Mouse (Mus musculus) E14TG2a.4 (cell line): ENCODE results near the gene Erfe.

Experiments
- H3K27me3 ChIP-seq: 2 replicates; pipeline ENCODE4 v1.6.1; 2014; ENCODE audit warnings: low read length, control low read depth; ENCODE audit not compliant: insufficient read depth
- H3K36me3 ChIP-seq: 2 replicates; pipeline ENCODE4 v1.6.1; 2014; ENCODE audit warnings: low read length, control low read depth; ENCODE audit not compliant: insufficient read depth
- H3K4me1 ChIP-seq: replicated peaks from 2 replicates; pipeline ENCODE4 v1.6.1; 2014; ENCODE audit warnings: low read depth, low read length, control low read depth
- H3K4me3 ChIP-seq: replicated peaks from 2 replicates; pipeline ENCODE4 v1.5.1; 2014; ENCODE audit warnings: mild to moderate bottlenecking, low read length
- H3K9me3 ChIP-seq: 2 replicates; pipeline ENCODE4 v1.6.1; 2014; ENCODE audit warnings: low read length, control low read depth
- CTCF ChIP-seq: conservative IDR thresholded peaks from 2 replicates; pipeline ENCODE4 v1.5.1; 2014; ENCODE audit warnings: low read length
- NANOG ChIP-seq: IDR thresholded peaks from 2 replicates; pipeline ENCODE4 v1.6.1; 2014; ENCODE audit warnings: borderline replicate concordance, low read length, mixed read lengths
- POU5F1 ChIP-seq: IDR thresholded peaks from 2 replicates; pipeline ENCODE4 v1.6.1; 2014; ENCODE audit warnings: low read length, borderline replicate concordance

Gene Erfe

DNA sequence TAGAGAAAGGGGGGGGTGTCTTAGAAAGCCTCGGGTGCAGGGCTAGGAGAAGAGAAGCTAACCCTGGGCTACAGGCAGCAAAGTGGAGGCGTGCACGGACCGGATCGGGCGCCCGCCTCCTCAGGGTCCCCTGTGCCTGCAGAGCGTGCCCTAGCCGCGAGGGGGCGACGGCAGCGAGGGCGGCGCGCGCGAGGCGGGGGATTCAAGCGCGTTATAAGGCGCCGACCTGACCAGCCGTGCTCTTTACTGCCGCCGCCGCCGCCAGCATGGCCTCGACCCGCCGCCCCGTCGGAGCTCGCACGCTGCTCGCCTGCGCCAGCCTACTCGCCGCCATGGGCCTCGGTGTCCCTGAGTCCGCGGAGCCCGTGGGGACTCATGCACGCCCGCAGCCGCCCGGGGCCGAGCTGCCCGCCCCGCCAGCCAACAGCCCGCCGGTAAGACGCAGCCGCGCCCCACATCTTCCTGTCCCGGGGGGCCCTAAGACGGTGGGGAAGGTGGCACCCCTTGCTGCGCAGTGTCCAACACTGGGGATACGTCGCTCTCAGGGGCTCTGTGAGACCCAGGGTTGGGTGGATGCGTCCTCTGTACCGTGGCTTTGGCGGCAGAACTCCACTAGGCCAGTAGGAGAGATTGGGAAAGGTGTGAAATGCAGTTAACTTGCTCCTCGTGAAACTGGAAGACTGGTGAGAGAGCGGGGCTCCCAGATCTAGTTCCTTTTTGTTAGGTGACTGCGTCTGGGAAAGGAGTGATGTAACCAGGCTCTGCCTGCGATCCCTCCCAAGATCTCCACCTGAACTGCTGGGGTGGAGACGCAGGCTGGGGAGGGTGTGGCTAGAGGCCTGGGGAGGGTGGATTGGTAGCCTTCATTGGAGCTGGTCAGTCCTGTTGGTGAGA is at the start of gene Erfe:
Gene Erfe (plus strand): TSS at position 216 of the 894 bp plus-strand sequence.
- peaks cover 40% of the 10 kb centered on the region for H3K4me1 ChIP-seq
- H3K27me3 ChIP-seq: peaks cover 71% of the 10 kb centered on the region
- peak within 1 kb of the TSS; percentile 85 for H3K4me3 ChIP-seq
- TF ChIP-seq CTCF (no peak), POU5F1 (no peak), NANOG (no peak)
- peaks cover 15% of the 10 kb centered on the region; the same call in 1 of the 2 replicates for H3K9me3 ChIP-seq
- peaks cover 12% of the 10 kb centered on the region for H3K36me3 ChIP-seq

DNA sequence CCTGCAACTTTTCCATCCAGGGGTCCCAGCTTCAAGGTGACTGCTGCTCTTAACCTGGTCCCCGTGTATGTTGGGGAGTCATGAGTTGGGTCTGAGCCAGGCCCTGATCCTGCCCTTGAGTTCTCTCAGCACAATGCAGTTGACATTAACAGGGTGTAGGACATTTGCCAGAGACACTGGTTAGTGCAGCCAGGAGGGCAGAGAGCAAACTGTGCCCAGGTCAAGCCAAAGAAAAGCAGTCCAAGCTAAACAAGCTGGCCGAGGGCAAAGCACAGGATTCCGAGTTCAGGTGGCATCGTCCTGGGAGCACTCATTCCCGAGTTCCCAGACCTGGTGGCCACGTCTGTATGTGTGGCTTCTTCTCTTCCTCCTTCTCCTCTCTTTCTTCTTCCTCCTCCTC is 48.6 kb upstream of the Erfe start:
- Histone ChIP-seq H3K4me1 (peaks cover 30% of the 10 kb centered on the region), H3K9me3 (no peaks in the 10 kb centered on the region), H3K4me3 (no peak overlapping the region), H3K36me3 (peaks cover 11% of the 10 kb centered on the region), H3K27me3 (no peaks in the 10 kb centered on the region)
- TF ChIP-seq CTCF (no peak), POU5F1 (no peak)

DNA sequence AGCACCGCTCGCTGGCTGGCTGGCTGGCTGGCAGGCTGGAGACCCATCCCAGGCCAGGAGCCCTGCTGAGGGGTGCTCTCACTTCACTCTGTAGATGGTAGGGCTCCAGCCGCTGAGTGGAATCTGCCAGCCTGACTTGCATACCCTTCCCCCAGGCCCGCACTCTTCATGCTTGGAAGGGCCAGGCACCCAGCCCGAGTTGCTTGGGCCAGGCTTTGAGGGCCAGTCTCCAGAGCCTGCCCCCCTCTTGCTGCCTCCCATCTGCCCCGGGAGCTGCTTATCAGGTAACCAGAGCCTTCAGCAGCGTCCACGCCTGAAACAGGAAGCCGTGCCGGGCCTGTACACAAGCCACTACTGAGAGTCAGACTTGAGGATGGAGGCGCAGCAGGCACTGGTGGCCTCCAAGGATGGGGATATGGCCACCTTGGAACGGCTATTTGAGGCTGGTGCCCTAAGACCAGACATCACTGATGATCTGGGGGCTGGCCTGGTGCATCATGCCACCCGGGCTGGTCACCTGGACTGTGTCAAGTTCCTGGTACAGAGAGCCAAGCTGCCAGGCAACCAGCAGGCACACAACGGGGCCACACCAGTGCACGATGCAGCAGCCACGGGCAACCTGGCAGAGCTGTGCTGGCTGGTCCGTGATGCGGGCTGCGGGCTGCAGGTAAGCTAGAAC is 44.3 kb upstream of the Erfe start, which contains the start of gene Espnl:
Gene Espnl (plus strand): TSS at position 316 of the 679 bp plus-strand sequence.
- H3K4me1 ChIP-seq: peaks cover 18% of the 10 kb centered on the region
- TF ChIP-seq NANOG: no peak
- no peak for TF ChIP-seq CTCF
- no peak for TF ChIP-seq POU5F1
- no peak within 1 kb of the TSS for H3K4me3 ChIP-seq
- 0 out of 2 replicates have a peak, but pooled peaks cover 5% of the 10 kb centered on the region for H3K27me3 ChIP-seq
- no peaks in the 10 kb centered on the region for H3K9me3 ChIP-seq
- peaks cover 7% of the 10 kb centered on the region; the same call in 1 of the 2 replicates for H3K36me3 ChIP-seq

DNA sequence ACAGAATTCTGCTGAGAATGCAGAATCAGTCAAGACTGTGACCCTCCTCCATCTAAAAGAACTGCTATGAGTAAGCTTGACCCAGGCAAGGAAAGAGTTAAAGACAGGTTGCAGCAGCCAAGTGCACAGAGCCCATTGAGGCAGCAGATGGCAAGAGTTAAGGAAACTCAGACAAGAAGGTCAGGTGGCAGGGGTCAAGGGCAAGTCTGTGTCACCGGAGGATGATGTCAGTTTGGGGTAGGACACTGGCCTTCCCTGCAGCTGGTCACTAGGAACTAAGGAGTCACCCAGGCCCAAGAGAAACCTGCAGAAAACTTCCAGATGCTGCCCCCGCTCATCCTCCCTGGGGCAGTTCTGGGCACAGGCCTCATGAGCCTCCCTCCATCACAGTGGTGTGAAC is 41.6 kb upstream of the Erfe start:
- no peak overlapping the region for H3K4me3 ChIP-seq
- H3K4me1 ChIP-seq: peaks cover 12% of the 10 kb centered on the region
- H3K36me3 ChIP-seq: no peaks in the 10 kb centered on the region
- no peak for TF ChIP-seq POU5F1
- no peak for TF ChIP-seq NANOG
- TF ChIP-seq CTCF: no peak
- no peaks in the 10 kb centered on the region for H3K9me3 ChIP-seq
- H3K27me3 ChIP-seq: peaks cover 9% of the 10 kb centered on the region; the same call in 1 of the 2 replicates

DNA sequence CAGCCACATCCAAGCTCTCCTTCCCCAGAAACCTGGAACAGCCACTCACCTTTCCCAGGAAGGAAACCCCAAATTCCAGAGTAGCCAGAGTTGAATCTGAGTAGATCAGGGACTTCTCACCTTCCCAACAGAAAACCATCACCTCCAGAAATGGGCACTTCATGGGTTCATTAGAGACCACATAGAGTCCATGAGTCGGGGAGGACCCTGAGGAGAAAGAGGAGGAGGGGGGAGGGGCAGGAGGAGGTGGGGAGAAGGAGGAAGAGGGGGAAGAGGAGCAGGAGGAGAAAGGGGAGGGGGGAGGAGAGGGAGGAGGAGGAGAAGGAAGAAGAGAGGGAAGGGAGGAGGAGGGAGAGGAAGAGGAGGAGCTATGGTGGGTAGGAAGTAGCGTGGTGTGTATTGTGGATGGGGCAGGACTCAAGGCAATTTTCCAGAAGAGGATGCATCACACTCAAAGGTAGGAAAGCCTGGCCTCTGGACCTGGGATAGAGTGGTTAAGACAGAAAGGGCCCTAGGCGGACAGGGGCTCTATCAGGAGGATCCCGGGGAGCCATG is 40.7 kb upstream of the Erfe start:
- no peaks in the 10 kb centered on the region for H3K9me3 ChIP-seq

DNA sequence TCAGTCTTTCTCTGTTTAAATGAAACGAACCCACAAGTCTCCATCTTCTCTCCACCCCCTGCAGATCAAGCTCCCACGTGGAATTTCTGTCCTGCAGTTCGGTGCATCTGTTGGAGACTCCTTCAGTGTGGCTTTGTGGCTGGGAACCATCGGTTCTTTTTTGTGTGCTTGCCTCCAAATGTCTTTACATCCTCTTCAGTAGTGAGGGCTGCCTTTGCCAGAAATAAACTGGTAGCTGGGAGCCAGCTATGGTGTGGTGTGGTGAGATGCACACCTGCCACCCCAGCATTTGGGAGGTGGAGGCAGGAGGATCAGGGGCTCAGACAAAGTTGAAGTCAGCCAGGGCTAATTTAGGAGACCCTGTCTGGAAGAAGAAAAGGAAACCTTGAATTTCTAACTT is 34.1 kb upstream of the Erfe start:
- no peaks in the 10 kb centered on the region for H3K36me3 ChIP-seq
- TF ChIP-seq NANOG (no peak), POU5F1 (no peak), CTCF (no peak)
- H3K4me3 ChIP-seq: no peak overlapping the region
- 0 out of 2 replicates have a peak, but pooled peaks cover 2% of the 10 kb centered on the region for H3K4me1 ChIP-seq
- no peaks in the 10 kb centered on the region for H3K9me3 ChIP-seq
- H3K27me3 ChIP-seq: peaks cover 47% of the 10 kb centered on the region

More for the DNA sequence above, 40.7 kb upstream of the Erfe start:
- H3K27me3 ChIP-seq: peaks cover 12% of the 10 kb centered on the region; the same call in 1 of the 2 replicates
- no peak overlapping the region for H3K4me3 ChIP-seq
- H3K4me1 ChIP-seq: 0 out of 2 replicates have a peak, but pooled peaks cover 5% of the 10 kb centered on the region
- TF ChIP-seq CTCF (no peak), NANOG (no peak), POU5F1 (no peak)
- H3K36me3 ChIP-seq: no peaks in the 10 kb centered on the region

DNA sequence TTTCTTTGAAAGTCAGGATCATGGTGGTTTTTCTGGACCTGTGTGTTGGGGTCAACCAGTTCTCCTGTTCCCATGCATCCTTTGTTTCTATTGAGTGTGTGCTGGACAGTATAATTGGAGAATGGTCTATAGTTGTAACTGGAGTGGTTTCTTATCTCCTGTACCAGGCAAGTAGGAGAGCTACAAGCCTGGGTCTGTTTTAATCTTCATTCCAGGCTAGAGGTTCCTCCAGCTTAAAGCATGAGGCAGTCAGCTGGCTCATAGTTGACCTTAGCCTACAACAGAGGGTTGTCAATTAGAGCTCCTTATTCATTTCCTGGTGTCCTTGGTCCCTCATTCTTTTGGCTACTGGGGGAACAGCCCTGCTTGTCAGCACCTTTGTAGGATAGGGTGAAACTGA is 32.6 kb upstream of the Erfe start:
- no peaks in the 10 kb centered on the region for H3K36me3 ChIP-seq
- TF ChIP-seq POU5F1 (no peak), CTCF (no peak), NANOG (no peak)

DNA sequence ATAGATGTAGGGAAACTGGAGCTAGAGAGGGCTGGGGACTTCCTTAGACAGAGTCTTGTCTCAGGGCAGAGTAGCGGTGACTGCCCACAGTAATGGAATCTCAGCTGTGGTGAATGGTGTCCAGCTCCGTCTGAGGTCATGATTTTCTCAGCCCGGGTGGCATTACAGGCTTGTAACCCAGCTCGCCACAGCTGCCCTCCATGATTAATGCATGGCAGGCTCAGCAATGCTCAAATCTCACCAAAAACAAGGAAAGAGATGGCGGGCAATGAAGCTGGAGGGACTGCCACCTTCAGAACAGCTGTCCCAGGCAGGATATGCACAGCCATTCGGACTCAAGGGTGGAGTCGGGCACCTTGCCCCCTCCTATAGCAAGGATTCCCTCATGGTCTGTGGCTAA is 28.9 kb upstream of the Erfe start:
- no peaks in the 10 kb centered on the region for H3K9me3 ChIP-seq
- no peak overlapping the region for H3K4me3 ChIP-seq
- H3K27me3 ChIP-seq: peaks cover 80% of the 10 kb centered on the region
- no peak for TF ChIP-seq CTCF
- no peak for TF ChIP-seq POU5F1
- TF ChIP-seq NANOG: no peak
- H3K4me1 ChIP-seq: peaks cover 18% of the 10 kb centered on the region
- H3K36me3 ChIP-seq: no peaks in the 10 kb centered on the region

More for the DNA sequence above, 32.6 kb upstream of the Erfe start:
- H3K4me1 ChIP-seq: peaks cover 11% of the 10 kb centered on the region; the same call in 1 of the 2 replicates
- H3K4me3 ChIP-seq: no peak overlapping the region
- H3K9me3 ChIP-seq: no peaks in the 10 kb centered on the region
- peaks cover 58% of the 10 kb centered on the region for H3K27me3 ChIP-seq
